Mouse (Mus musculus) cerebellum, adult 2 months (tissue): ENCODE results near the gene Atf7.

Experiments used
- CTCF ChIP-seq: fragments of 200-500 bp; IDR thresholded peaks from 2 replicates; pipeline ENCODE4 v1.5.1; 2011; ENCODE audit warnings: low read depth, mild to moderate bottlenecking, control low read depth, low read length, moderate library complexity, borderline replicate concordance; ENCODE audit not compliant: insufficient read depth
- POLR2A ChIP-seq: fragments of 200-500 bp; IDR thresholded peaks from 2 replicates; pipeline ENCODE4 v1.6.1; 2011; ENCODE audit warnings: low read length, control low read depth, borderline replicate concordance; ENCODE audit not compliant: insufficient read depth

- TF ChIP-seq CTCF (no peak), POLR2A (peak; percentile 47)
Measured at GRCm38 (mm10) chr15:102516728-102517404, 108.4 kb downstream of the Atf7 start, which contains the start of gene Map3k12.
